Mouse (Mus musculus) liver, adult (tissue): ENCODE data around the gene Trhr2.

Experiments
- GATA4 ChIP-seq: IDR thresholded peaks from 2 replicates; pipeline ENCODE4 v1.6.1; 2014; ENCODE audit warnings: mild to moderate bottlenecking, low read length; ENCODE audit not compliant: insufficient replicate concordance

Trhr2 gene

GRCm38 (mm10) chr8:122362967-122363366, 2.4 kb upstream of the Trhr2 start:
- no peak for TF ChIP-seq GATA4

- TF ChIP-seq GATA4: no peak
Observed at GRCm38 (mm10) chr8:122362271-122362670, 1.7 kb upstream of the Trhr2 start.

DNA sequence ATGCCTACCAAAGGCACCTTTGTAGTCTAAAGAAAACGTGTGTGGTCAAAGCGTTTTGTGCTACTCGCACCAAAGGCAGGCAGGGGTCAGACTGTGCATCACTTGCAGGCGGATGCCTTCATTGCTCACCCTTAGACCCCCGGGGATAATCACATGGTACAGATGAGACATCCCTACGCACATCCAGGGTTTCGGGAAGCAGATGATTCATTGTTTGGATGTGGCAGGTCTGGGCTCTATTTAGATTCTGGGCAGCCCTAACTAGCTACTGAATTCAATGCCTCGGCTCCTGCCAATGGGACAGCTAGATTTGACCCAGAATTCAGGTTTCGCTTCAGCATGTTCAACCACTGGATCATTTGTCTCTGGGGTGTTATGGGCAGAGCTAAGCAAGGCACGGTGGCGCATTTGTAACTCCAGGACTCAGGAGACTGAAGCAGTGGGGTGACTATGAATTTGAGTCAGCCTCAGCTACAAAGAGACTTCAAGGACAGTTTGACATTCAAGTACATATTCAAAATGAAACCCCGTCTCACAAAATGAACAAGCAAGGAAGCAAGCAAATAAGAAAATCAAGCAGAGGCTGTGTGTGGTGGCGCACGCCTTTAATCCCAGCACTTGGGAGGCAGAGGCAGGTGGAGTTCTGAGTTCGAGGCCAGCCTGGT, 1.3 kb downstream of the Trhr2 start:
- TF ChIP-seq GATA4: no peak

DNA sequence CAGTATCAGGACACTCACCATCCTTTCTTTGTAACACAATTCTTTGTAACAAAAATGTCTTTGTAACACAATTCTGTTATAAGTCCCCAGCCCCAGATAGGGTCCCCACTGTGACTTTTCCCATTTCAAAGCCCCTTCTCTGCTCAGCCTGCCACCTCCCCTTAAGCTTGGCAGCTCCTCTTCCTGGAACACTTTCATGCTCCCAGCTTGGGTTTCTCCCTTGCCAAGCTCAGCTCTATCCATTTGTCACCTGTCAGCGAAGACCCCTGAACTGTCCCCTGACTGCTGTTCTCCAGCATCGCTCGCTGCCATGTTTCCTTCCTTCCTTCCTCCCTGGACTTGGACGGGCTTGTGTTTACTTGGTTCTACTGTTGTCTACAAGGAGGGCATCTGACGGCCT, 2.9 kb downstream of the Trhr2 start:
- TF ChIP-seq GATA4: no peak

DNA sequence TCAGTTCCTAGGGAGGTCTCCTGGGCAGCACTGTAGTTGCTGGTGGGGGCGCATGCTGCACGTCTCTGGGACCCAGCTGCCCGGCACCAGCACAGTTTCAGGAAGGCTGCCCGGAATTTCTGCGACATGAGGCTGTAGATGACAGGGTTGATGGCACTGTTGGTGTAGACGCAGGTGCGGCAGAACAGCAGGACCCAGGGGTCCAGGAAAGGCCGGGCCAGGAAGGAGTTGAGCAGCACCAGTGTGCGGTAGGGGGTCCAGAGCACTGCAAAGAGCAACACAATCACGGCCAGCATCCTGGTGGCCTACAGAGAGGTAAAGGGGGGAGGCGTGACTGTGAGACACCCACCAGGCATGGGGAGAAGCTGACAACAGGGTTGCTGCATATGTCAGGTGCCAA, 3.3 kb downstream of the Trhr2 start:
- TF ChIP-seq GATA4: no peak

DNA sequence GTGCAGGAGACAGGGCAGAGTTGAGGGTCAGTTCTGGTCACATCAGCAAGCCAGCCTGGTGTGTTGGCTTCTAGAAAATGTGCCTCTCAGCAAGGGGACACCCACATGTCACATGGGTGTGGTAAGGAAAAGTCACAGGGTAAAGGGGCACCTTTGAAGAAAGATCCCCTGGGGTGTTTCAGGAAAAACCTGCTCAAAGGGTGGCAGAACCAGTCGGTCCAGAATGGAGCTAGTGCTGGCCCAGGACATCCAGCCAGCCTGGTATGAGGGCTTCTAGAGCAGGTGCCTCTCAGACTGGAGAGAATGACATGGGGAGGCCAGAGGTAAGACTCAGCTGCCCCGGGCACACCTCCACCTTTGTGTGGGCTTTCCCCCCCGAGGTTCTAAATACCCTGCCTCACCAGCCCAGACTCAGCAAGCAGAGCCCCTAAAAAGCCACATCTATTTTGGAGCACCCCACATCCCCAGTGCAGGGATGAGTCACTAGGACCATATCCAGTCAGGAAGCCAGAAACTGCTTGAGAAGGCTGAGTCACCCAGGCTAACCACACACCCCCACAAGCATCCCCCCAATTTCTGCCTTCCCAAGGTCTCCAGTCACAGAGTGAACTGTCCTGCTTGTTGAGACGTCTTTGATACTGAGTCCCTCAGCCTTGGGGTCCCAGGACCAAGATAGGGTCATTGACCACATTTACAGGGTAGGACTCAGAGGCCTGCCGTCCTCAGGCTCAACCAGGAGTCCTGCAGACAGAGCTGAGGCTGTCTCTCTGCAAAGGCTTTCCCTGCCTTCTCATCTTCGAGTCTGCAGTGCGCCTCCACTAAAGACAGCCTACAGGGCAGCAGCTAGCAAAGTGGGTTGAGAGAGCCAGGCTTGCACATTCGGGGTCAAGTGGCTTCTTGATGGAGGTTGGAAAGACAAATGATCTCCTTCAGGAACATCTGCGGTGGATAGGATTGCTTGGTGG, 4.6 kb downstream of the Trhr2 start:
- no peak for TF ChIP-seq GATA4

DNA sequence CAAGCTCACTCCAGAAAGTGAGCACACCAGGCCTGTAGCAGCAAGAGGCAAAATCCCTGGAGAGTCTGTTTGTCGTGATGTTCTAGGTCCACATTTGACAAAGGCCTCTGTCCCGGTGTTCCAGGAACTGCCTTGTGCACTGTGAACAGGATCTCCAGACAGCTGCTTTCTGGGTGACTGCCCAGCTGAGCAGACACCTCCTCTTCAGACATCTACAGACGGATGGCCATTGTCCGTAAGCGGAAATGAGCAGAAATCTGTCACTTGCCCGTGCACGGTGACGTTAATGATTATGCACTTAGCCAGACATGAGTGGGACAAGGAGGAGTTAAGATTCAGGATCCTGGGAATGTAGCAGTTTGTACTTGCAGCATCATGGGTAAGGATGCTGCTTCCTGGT, 6.4 kb downstream of the Trhr2 start:
- no peak for TF ChIP-seq GATA4

DNA sequence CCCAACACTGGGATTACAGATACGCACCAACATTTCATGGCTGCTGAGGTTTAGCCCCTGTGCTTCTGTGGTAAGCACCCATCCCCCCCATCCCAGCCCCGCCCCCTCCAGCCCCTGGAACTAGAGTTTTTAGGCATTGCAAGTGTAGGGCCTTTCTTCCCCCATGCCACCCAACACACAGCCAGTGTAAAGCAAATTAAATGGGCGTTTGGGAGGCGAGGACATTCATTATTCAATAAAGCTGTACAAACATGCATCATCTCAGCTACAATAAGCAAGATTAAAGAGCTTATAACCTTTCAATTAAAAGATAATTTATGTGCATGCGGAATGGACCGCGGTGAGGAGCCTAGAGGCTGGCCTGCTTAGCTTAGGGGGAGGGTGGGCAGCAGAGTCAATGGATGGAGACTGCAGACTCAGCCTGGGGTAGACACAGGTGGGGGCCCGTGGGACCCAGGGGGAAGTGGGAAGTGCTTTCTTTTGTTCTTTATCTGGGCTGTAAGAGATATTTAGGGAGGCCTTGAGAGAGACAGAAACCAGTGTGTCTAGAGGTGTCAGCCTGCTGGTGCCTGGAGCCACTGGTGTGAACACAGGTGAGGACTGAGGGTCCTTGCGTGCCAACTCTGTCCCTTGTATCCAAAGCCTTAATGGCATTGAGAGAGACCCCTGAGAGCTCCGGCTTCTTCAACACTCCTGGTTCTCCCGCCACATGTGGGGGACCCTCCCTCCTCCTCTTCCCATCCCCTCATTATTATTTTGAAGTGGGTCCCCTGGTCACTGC, 10.0 kb downstream of the Trhr2 start:
- no peak for TF ChIP-seq GATA4

GRCm38 (mm10) chr8:122349357-122350297, 10.9 kb downstream of the Trhr2 start:
- TF ChIP-seq GATA4: peak; percentile 16; the same call in 1 of the 2 replicates

GRCm38 (mm10) chr8:122347811-122348552, 12.6 kb downstream of the Trhr2 start:
- TF ChIP-seq GATA4: no peak

GRCm38 (mm10) chr8:122345181-122346095, 15.1 kb downstream of the Trhr2 start:
- no peak for TF ChIP-seq GATA4

- TF ChIP-seq GATA4: no peak
Observed at GRCm38 (mm10) chr8:122344219-122344618, 16.3 kb downstream of the Trhr2 start.

- no peak for TF ChIP-seq GATA4
Observed at GRCm38 (mm10) chr8:122343758-122344157, 16.8 kb downstream of the Trhr2 start.

DNA sequence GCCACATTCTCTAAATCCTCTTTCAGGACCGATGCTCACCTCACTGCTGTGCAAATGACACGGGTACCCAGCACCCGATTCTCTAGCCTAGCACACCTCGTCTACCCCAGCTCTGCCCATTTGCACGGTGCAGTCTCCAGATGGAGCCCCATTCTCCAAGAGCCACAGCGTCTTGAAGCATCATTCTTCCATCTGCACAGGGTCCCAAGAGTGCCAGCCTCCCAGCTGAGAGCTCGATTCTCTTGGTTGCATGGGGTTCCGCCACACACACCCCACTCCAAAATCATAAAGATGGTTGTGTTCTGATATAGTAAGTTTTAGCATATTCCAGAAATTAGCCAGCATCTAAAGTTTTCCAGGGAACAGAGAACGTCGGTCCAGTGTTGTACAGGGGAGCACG, 17.2 kb downstream of the Trhr2 start:
- no peak for TF ChIP-seq GATA4
